Mouse (Mus musculus): Measurements from ENCODE around the gene Hoxc6. TPM values are rescaled to one million over a fixed set of nuclear protein-coding genes. Genes with fewer than 3 reads are reported as not detected.

Hoxc6 gene
- total RNA-seq, 1 experiment = 0.58 TPM

DNA sequence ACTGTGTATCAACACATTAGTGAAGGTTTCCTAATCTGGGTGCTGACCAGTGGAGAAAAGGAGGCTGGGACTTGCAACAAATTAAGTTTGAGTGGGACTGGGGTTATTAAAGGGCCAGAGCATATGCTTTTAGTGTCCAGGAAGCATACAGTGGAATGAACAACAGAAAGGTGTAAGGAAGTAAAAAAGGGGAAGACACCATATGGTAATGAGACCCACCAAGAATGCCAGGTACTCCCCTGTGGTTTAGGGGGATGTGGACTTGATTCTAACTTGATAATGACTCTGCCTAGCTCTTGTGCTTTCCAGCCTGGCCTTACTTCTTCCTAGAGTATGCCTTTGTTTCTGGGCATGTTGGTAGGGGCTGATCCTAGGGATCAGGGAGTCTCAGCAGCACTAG lies 55.2 kb downstream of the Hoxc6 start:
- H3K4me1 ChIP-seq (ENCODE audit: control insufficient read depth in 2 of 2, insufficient read depth in 2 of 2, low read length in 2 of 2, poor library complexity in 1 of 2) = no peaks in the 10 kb centered on the region
- H3K4me3 ChIP-seq (ENCODE audit: insufficient read depth in 1 of 2, low read depth in 1 of 2, low read length in 2 of 2, poor library complexity in 1 of 2, severe bottlenecking in 1 of 2) = no peak overlapping the region
- in situ Hi-C loops (cut with MboI; ENCODE audit: low sequenced_read_pairs in 2 of 2, unreplicated experiment in 2 of 2) = no loop called here
- no peak for DNase-seq (ENCODE audit: low read depth, low spot score)
- no peak overlapping the region for H3K9ac ChIP-seq (ENCODE audit: insufficient read depth, low read depth, low read length, poor library complexity, severe bottlenecking)
- H3K27ac ChIP-seq (ENCODE audit: insufficient read depth, low read depth, low read length, poor library complexity, severe bottlenecking) = no peak overlapping the region
- TF ChIP-seq MAFK (IDR thresholded peaks at IDR 0.05; ENCODE audit: insufficient read depth, low read depth, low read length) (no peak), HCFC1 (IDR thresholded peaks at IDR 0.05; ENCODE audit: borderline replicate concordance, insufficient read depth, low read length) (no peak), ZNF384 (IDR thresholded peaks at IDR 0.05; ENCODE audit: low read depth, low read length) (no peak), CHD2 (IDR thresholded peaks at IDR 0.05; ENCODE audit: low read depth, low read length) (no peak), ZC3H11A (IDR thresholded peaks at IDR 0.05; ENCODE audit: borderline replicate concordance, low read depth, low read length) (no peak)
- no peaks in the 10 kb centered on the region for H3K9me3 ChIP-seq (ENCODE audit: control insufficient read depth, insufficient read depth, low read depth, low read length)
- H3K36me3 ChIP-seq (ENCODE audit: control insufficient read depth, insufficient read depth, low read length, poor library complexity, severe bottlenecking) = no peaks in the 10 kb centered on the region

DNA sequence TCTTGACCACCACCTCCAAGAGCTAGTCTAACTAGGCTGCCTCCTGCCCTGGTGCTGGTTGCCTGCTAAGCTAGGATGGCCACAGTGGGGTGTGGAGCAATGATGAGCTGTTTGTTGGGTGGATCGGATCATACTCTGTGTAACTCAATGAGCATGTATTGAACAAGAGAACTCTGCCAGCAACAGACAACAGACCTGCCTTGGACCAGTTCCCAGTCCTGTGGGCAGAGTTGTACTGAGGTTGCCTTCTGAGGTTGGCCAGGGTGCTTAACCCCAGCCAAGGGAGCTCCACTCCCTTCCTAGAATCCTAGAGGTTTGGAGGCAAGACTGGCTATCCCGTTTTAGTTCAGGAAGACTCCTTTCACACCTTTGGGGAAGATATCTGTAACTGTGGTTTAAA lies 58.3 kb downstream of the Hoxc6 start:
- no peak overlapping the region for H3K27ac ChIP-seq (ENCODE audit: insufficient read depth, low read depth, low read length, poor library complexity, severe bottlenecking)
- H3K9me3 ChIP-seq (ENCODE audit: control insufficient read depth, insufficient read depth, low read depth, low read length) = no peaks in the 10 kb centered on the region
- DNase-seq (ENCODE audit: low read depth, low spot score) = no peak
- no peaks in the 10 kb centered on the region; a peak in 1 of 4 replicates for H3K4me1 ChIP-seq (ENCODE audit: control insufficient read depth in 2 of 2, insufficient read depth in 2 of 2, low read length in 2 of 2, poor library complexity in 1 of 2)
- in situ Hi-C loops (cut with MboI; ENCODE audit: low sequenced_read_pairs in 2 of 2, unreplicated experiment in 2 of 2) = no loop called here
- TF ChIP-seq ZC3H11A (IDR thresholded peaks at IDR 0.05; ENCODE audit: borderline replicate concordance, low read depth, low read length) (no peak), HCFC1 (IDR thresholded peaks at IDR 0.05; ENCODE audit: borderline replicate concordance, insufficient read depth, low read length) (no peak), ZNF384 (IDR thresholded peaks at IDR 0.05; ENCODE audit: low read depth, low read length) (no peak), MAFK (IDR thresholded peaks at IDR 0.05; ENCODE audit: insufficient read depth, low read depth, low read length) (no peak), CHD2 (IDR thresholded peaks at IDR 0.05; ENCODE audit: low read depth, low read length) (no peak)
- H3K36me3 ChIP-seq (ENCODE audit: control insufficient read depth, insufficient read depth, low read length, poor library complexity, severe bottlenecking) = no peaks in the 10 kb centered on the region
- H3K9ac ChIP-seq (ENCODE audit: insufficient read depth, low read depth, low read length, poor library complexity, severe bottlenecking) = no peak overlapping the region
- H3K4me3 ChIP-seq (ENCODE audit: insufficient read depth in 1 of 2, low read depth in 1 of 2, low read length in 2 of 2, poor library complexity in 1 of 2, severe bottlenecking in 1 of 2) = no peak overlapping the region

DNA sequence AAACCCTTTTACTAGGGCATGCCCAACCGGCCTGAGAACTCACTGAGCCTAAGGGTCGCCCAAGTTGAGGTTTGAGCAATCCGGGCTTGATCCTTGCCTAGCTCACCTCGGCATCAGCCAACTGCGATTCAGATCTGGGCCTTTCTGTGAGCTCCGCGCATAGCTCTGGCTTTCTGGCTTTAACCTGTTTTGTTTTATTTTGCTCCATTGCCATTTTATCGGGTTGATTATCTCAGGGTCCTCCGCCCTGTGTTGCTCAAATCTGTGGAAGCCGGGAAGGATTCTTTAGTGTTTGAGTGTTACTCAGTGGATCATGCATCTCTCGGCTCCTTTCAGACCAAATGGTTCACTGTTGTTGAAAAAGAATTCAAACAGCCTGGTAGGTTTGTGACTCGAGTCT lies 60.7 kb downstream of the Hoxc6 start:
- Histone ChIP-seq H3K4me3 (ENCODE audit: insufficient read depth in 1 of 2, low read depth in 1 of 2, low read length in 2 of 2, poor library complexity in 1 of 2, severe bottlenecking in 1 of 2) (0 out of 4 replicates have a peak overlapping the region, but pooled peaks of 1 of the 2 experiments have one; percentile 3), H3K9ac (ENCODE audit: insufficient read depth, low read depth, low read length, poor library complexity, severe bottlenecking) (no peak overlapping the region), H3K36me3 (ENCODE audit: control insufficient read depth, insufficient read depth, low read length, poor library complexity, severe bottlenecking) (no peaks in the 10 kb centered on the region), H3K9me3 (ENCODE audit: control insufficient read depth, insufficient read depth, low read depth, low read length) (no peaks in the 10 kb centered on the region), H3K27ac (ENCODE audit: insufficient read depth, low read depth, low read length, poor library complexity, severe bottlenecking) (no peak overlapping the region), H3K4me1 (ENCODE audit: control insufficient read depth in 2 of 2, insufficient read depth in 2 of 2, low read length in 2 of 2, poor library complexity in 1 of 2) (no peaks in the 10 kb centered on the region; a peak in 1 of 4 replicates)
- in situ Hi-C loops (cut with MboI; ENCODE audit: low sequenced_read_pairs in 2 of 2, unreplicated experiment in 2 of 2) = no loop called here
- no peak for DNase-seq (ENCODE audit: low read depth, low spot score)
- TF ChIP-seq ZNF384 (IDR thresholded peaks at IDR 0.05; ENCODE audit: low read depth, low read length) (no peak), MAFK (IDR thresholded peaks at IDR 0.05; ENCODE audit: insufficient read depth, low read depth, low read length) (no peak), ZC3H11A (IDR thresholded peaks at IDR 0.05; ENCODE audit: borderline replicate concordance, low read depth, low read length) (no peak), CHD2 (IDR thresholded peaks at IDR 0.05; ENCODE audit: low read depth, low read length) (no peak), HCFC1 (IDR thresholded peaks at IDR 0.05; ENCODE audit: borderline replicate concordance, insufficient read depth, low read length) (no peak)

DNA sequence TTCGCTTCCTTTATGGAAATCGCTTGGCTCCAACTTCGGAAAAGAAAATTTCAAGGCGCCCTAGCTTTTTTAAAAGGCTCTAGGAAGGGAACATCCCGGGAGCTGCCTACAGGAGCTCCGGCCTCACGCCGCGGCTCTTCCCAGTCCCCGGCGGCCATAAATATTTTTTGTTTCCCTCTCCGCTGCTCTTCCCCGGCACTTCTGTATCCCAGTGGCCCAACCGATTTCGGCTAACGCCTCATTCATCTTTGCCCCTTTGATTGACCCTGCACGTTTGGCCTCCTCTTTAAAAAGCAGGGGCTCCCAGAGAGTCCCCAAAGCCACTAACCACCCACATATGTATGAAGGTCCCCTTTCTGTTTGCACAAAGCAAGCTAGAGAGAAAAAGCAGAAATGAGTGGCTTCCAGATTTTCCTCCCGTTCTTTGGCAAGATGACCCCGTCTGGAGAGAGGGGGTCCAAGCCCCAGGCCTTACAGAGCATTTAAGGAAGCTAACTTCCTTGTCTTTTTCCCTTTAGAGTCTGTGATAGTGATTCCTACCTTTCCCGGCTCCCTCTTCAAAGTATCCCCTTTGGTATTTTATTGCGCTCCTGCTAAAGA lies 61.4 kb downstream of the Hoxc6 start:
- no peak for TF ChIP-seq ZC3H11A (IDR thresholded peaks at IDR 0.05; ENCODE audit: borderline replicate concordance, low read depth, low read length)
- no peak for TF ChIP-seq MAFK (IDR thresholded peaks at IDR 0.05; ENCODE audit: insufficient read depth, low read depth, low read length)
- TF ChIP-seq HCFC1 (IDR thresholded peaks at IDR 0.05; ENCODE audit: borderline replicate concordance, insufficient read depth, low read length) = no peak
- H3K27ac ChIP-seq (ENCODE audit: insufficient read depth, low read depth, low read length, poor library complexity, severe bottlenecking) = no peak overlapping the region

DNA sequence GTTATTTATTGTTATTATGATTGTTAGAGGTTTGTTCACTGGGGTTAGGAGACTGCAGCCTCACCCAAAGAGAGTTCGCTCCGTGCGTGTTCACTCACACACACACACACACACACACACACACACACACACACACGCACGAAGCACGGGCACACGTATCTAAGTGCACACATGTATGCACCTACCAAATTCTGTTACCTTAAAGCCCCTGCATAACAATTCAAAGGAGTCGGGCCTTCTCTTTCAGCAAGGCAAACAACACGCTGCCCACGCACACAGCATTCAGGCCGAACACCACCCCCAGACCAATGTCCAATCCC lies 61.9 kb downstream of the Hoxc6 start:
- H3K4me3 ChIP-seq (ENCODE audit: insufficient read depth in 1 of 2, low read depth in 1 of 2, low read length in 2 of 2, poor library complexity in 1 of 2, severe bottlenecking in 1 of 2) = no peak overlapping the region
- H3K9me3 ChIP-seq (ENCODE audit: control insufficient read depth, insufficient read depth, low read depth, low read length) = no peaks in the 10 kb centered on the region
- no peaks in the 10 kb centered on the region for H3K36me3 ChIP-seq (ENCODE audit: control insufficient read depth, insufficient read depth, low read length, poor library complexity, severe bottlenecking)
- TF ChIP-seq ZNF384 (IDR thresholded peaks at IDR 0.05; ENCODE audit: low read depth, low read length) = no peak
- no peak for TF ChIP-seq ZC3H11A (IDR thresholded peaks at IDR 0.05; ENCODE audit: borderline replicate concordance, low read depth, low read length)
- no peak for TF ChIP-seq MAFK (IDR thresholded peaks at IDR 0.05; ENCODE audit: insufficient read depth, low read depth, low read length)
- no peak for TF ChIP-seq CHD2 (IDR thresholded peaks at IDR 0.05; ENCODE audit: low read depth, low read length)
- no peak for TF ChIP-seq HCFC1 (IDR thresholded peaks at IDR 0.05; ENCODE audit: borderline replicate concordance, insufficient read depth, low read length)
- H3K9ac ChIP-seq (ENCODE audit: insufficient read depth, low read depth, low read length, poor library complexity, severe bottlenecking) = no peak overlapping the region
- H3K27ac ChIP-seq (ENCODE audit: insufficient read depth, low read depth, low read length, poor library complexity, severe bottlenecking) = no peak overlapping the region
- in situ Hi-C loops (cut with MboI; ENCODE audit: low sequenced_read_pairs in 2 of 2, unreplicated experiment in 2 of 2) = no loop called here
- no peak for DNase-seq (ENCODE audit: low read depth, low spot score)
- no peaks in the 10 kb centered on the region; a peak in 1 of 4 replicates for H3K4me1 ChIP-seq (ENCODE audit: control insufficient read depth in 2 of 2, insufficient read depth in 2 of 2, low read length in 2 of 2, poor library complexity in 1 of 2)

More for the DNA sequence above, 61.4 kb downstream of the Hoxc6 start:
- in situ Hi-C loops (cut with MboI; ENCODE audit: low sequenced_read_pairs in 2 of 2, unreplicated experiment in 2 of 2) = no loop called here
- H3K9ac ChIP-seq (ENCODE audit: insufficient read depth, low read depth, low read length, poor library complexity, severe bottlenecking) = no peak overlapping the region
- H3K9me3 ChIP-seq (ENCODE audit: control insufficient read depth, insufficient read depth, low read depth, low read length) = no peaks in the 10 kb centered on the region
- no peaks in the 10 kb centered on the region for H3K36me3 ChIP-seq (ENCODE audit: control insufficient read depth, insufficient read depth, low read length, poor library complexity, severe bottlenecking)
- DNase-seq (ENCODE audit: low read depth, low spot score) = no peak
- H3K4me3 ChIP-seq (ENCODE audit: insufficient read depth in 1 of 2, low read depth in 1 of 2, low read length in 2 of 2, poor library complexity in 1 of 2, severe bottlenecking in 1 of 2) = no peak overlapping the region
- H3K4me1 ChIP-seq (ENCODE audit: control insufficient read depth in 2 of 2, insufficient read depth in 2 of 2, low read length in 2 of 2, poor library complexity in 1 of 2) = no peaks in the 10 kb centered on the region; a peak in 1 of 4 replicates

Data from ES-E14 (cell line).